Mouse (Mus musculus) stomach, embryonic 15.5 days (tissue): ENCODE data around the gene Ahnak2. TPM values are rescaled to one million over a fixed set of nuclear protein-coding genes. Genes with fewer than 3 reads are reported as not detected.

Source experiments
- ATAC-seq: fragments of 200-750 bp; cut with Nextera tagmentation; 2 replicates; pipeline ENCODE4 v1.8.0; 2017; ENCODE audit warnings: low read depth, moderate number of reproducible peaks, moderate TSS enrichment; ENCODE audit not compliant: insufficient read depth, low FRiP score
- H3K27ac ChIP-seq: fragments of 300-500 bp; sonication (generic); 2 replicates; pipeline ENCODE4 v1.5.1; 2015; ENCODE audit warnings: mild to moderate bottlenecking, inconsistent platforms
- H3K27me3 ChIP-seq: fragments of 300-500 bp; sonication (generic); replicated peaks from 2 replicates; pipeline ENCODE4 v1.6.1; 2015; ENCODE audit warnings: inconsistent platforms
- H3K36me3 ChIP-seq: fragments of 300-500 bp; sonication (generic); 2 replicates; pipeline ENCODE4 v1.6.1; 2015; ENCODE audit warnings: inconsistent platforms
- H3K4me1 ChIP-seq: fragments of 300-500 bp; sonication (generic); 2 replicates; pipeline ENCODE4 v1.6.1; 2015; ENCODE audit warnings: inconsistent platforms
- H3K4me2 ChIP-seq: fragments of 300-500 bp; sonication (generic); 2 replicates; pipeline ENCODE4 v1.6.1; 2015; ENCODE audit warnings: mild to moderate bottlenecking, inconsistent platforms
- H3K4me3 ChIP-seq: fragments of 300-500 bp; sonication (generic); replicated peaks from 2 replicates; pipeline ENCODE4 v1.5.1; 2015; ENCODE audit warnings: inconsistent platforms
- H3K9ac ChIP-seq: fragments of 300-500 bp; sonication (generic); 2 replicates; pipeline ENCODE4 v1.6.1; 2015; ENCODE audit warnings: inconsistent platforms
- H3K9me3 ChIP-seq: fragments of 300-500 bp; sonication (generic); 2 replicates; pipeline ENCODE4 v1.6.1; 2016; ENCODE audit warnings: inconsistent platforms
- WGBS: fragments of 180-500 bp; shearing (Covaris S2); methylation state at CpG from one replicate; pipeline ENCODE4 v1.1.7; 2015; 5-methylcytosine and 5-hydroxymethylcytosine counted together
- polyA plus RNA-seq: library from polyadenylated mRNA; unstranded; fragments of >200 nt; fragmentation: Nextera tagmentation; extraction: Ambion mirVana; gene quantifications from 2 replicates; pipeline ENCODE4 v1.2.1, GENCODE M21; 2015

The Ahnak2 gene
- polyA plus RNA-seq, 1 experiment from 2014 or later, result 4.7 TPM

DNA sequence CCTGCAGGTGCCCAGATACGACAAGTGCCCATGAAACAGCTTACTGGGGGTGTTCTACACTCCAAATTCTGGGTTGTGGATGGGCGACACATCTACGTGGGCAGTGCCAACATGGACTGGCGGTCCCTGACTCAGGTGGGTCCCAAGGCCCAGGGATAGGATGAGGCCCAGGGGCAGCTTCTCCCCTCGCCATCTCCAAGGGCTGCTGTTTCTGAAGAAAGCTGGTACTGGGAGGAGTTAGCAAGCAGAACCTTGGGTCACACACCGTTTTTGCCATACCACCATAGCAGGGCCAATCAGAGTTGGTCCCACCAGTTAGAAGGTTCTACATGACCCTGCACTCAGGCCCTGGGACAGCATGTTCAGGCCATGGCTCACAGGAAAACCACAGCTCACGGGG lies 37.5 kb downstream of the Ahnak2 start:
- WGBS, result 88% methylated on average over 7 of the region's 7 CpGs

GRCm38 (mm10) chr12:112764141-112764540 lies 38.3 kb downstream of the Ahnak2 start:
- Histone ChIP-seq H3K4me1 (no peaks in the 10 kb centered on the region), H3K4me3 (no peak overlapping the region), H3K9ac (no peak overlapping the region), H3K9me3 (no peaks in the 10 kb centered on the region), H3K27me3 (no peaks in the 10 kb centered on the region), H3K4me2 (no peak overlapping the region), H3K36me3 (no peaks in the 10 kb centered on the region), H3K27ac (no peak overlapping the region)
- ATAC-seq, result no peak
- 81% methylated on average over 5 of the region's 5 CpGs for WGBS

More for the DNA sequence above, 37.5 kb downstream of the Ahnak2 start:
- no peak for ATAC-seq
- Histone ChIP-seq H3K27ac (no peak overlapping the region), H3K4me2 (no peak overlapping the region), H3K9ac (no peak overlapping the region), H3K36me3 (no peaks in the 10 kb centered on the region), H3K9me3 (no peaks in the 10 kb centered on the region), H3K27me3 (no peaks in the 10 kb centered on the region), H3K4me3 (no peak overlapping the region), H3K4me1 (no peaks in the 10 kb centered on the region)

- no peaks in the 10 kb centered on the region for H3K36me3 ChIP-seq
- H3K4me1 ChIP-seq, result no peaks in the 10 kb centered on the region
- H3K4me2 ChIP-seq, result no peak overlapping the region
- H3K4me3 ChIP-seq, result no peak overlapping the region
- no peak overlapping the region for H3K9ac ChIP-seq
- H3K27me3 ChIP-seq, result no peaks in the 10 kb centered on the region
- 83% methylated on average over 4 of the region's 4 CpGs for WGBS
- no peak overlapping the region for H3K27ac ChIP-seq
- no peaks in the 10 kb centered on the region for H3K9me3 ChIP-seq
- ATAC-seq, result no peak
Observed at GRCm38 (mm10) chr12:112763176-112763575, 39.3 kb downstream of the Ahnak2 start.

- Histone ChIP-seq H3K27me3 (no peaks in the 10 kb centered on the region), H3K4me2 (no peak overlapping the region), H3K27ac (no peak overlapping the region), H3K4me3 (no peak overlapping the region), H3K9me3 (no peaks in the 10 kb centered on the region), H3K9ac (no peak overlapping the region), H3K4me1 (no peaks in the 10 kb centered on the region), H3K36me3 (no peaks in the 10 kb centered on the region)
- WGBS, result 89% methylated on average over 3 of the region's 3 CpGs
- ATAC-seq, result no peak
Observed at GRCm38 (mm10) chr12:112762018-112762417, 40.4 kb downstream of the Ahnak2 start.

DNA sequence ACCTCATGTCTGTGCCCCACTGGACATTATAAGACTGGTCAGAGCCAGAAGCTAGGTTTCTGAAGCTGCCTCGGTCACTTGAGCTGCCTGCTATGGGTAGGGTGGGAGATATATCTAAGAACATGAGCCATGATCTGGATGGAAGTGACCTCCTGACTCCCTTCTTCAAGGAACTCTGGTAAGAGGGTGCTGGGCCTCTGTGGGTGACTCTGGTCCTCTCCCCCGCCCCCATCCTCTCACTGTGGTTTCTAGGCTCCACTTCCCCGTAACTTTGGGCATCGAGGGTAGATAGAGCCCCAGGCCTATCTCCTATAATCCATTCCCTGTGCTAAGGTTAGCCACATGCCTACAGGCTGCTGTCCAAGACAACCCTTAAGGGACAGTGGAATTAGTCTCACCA lies 41.0 kb downstream of the Ahnak2 start:
- no peaks in the 10 kb centered on the region for H3K4me1 ChIP-seq
- H3K27ac ChIP-seq, result no peak overlapping the region
- 95% methylated on average over 4 of the region's 4 CpGs for WGBS
- no peaks in the 10 kb centered on the region for H3K27me3 ChIP-seq
- ATAC-seq, result no peak
- H3K4me3 ChIP-seq, result no peak overlapping the region
- H3K36me3 ChIP-seq, result no peaks in the 10 kb centered on the region
- no peak overlapping the region for H3K9ac ChIP-seq
- no peaks in the 10 kb centered on the region for H3K9me3 ChIP-seq
- H3K4me2 ChIP-seq, result no peak overlapping the region

GRCm38 (mm10) chr12:112760154-112760926 lies 42.1 kb downstream of the Ahnak2 start, which contains the start of gene Pld4:
TSS of gene Pld4 (plus strand) at chr12:112760655.
- H3K9ac ChIP-seq, result no peak within 1 kb of the TSS
- no peak within 1 kb of the TSS for H3K4me2 ChIP-seq

GRCm38 (mm10) chr12:112759471-112759870 lies 43.0 kb downstream of the Ahnak2 start:
- WGBS, result 85% methylated on average over 3 of the region's 3 CpGs
- H3K9me3 ChIP-seq, result no peaks in the 10 kb centered on the region
- H3K27ac ChIP-seq, result no peak overlapping the region
- no peaks in the 10 kb centered on the region for H3K4me1 ChIP-seq
- H3K4me2 ChIP-seq, result no peak overlapping the region
- no peak overlapping the region for H3K4me3 ChIP-seq
- no peak overlapping the region for H3K9ac ChIP-seq
- no peaks in the 10 kb centered on the region for H3K27me3 ChIP-seq
- no peaks in the 10 kb centered on the region for H3K36me3 ChIP-seq
- no peak for ATAC-seq

More at GRCm38 (mm10) chr12:112760154-112760926, 42.1 kb downstream of the Ahnak2 start, which contains the start of gene Pld4:
- H3K4me3 ChIP-seq, result no peak within 1 kb of the TSS
- H3K27me3 ChIP-seq, result no peaks in the 10 kb centered on the region
- no peak within 1 kb of the TSS for H3K27ac ChIP-seq
- no peaks in the 10 kb centered on the region for H3K36me3 ChIP-seq
- H3K4me1 ChIP-seq, result no peaks in the 10 kb centered on the region
- H3K9me3 ChIP-seq, result no peaks in the 10 kb centered on the region
- 42% methylated on average over 4 of the region's 4 CpGs for WGBS
- no peak for ATAC-seq

- ATAC-seq, result no peak
- Histone ChIP-seq H3K4me2 (no peak overlapping the region), H3K27me3 (no peaks in the 10 kb centered on the region), H3K9me3 (no peaks in the 10 kb centered on the region), H3K36me3 (no peaks in the 10 kb centered on the region), H3K4me3 (no peak overlapping the region), H3K9ac (no peak overlapping the region), H3K4me1 (no peaks in the 10 kb centered on the region), H3K27ac (no peak overlapping the region)
- 80% methylated on average over 5 of the region's 5 CpGs for WGBS
Observed at GRCm38 (mm10) chr12:112757896-112758295, 44.6 kb downstream of the Ahnak2 start.

DNA sequence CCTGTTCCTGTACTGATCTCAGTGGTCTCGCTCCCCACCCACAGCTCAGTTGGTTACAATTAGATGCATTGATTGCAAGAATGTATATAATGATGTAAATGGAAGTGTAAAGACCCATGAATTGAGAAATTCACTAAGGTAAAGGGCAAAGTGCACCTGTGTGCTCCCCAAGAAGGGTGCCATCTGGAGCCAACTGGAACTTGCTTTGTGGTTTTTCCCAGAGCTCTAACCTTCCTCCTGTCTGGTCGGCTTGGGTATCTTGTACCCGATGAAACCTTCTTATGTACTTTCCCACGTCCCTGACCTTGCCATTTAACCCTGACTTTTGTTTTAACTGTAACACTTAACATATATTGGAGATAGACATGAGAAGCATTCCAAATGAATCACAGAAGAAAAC lies 46.6 kb downstream of the Ahnak2 start:
- no peak for ATAC-seq
- no peaks in the 10 kb centered on the region for H3K4me1 ChIP-seq
- H3K9ac ChIP-seq, result no peak overlapping the region
- 64% methylated on average over 4 of the region's 4 CpGs for WGBS
- no peak overlapping the region for H3K4me3 ChIP-seq
- no peak overlapping the region for H3K27ac ChIP-seq
- H3K36me3 ChIP-seq, result no peaks in the 10 kb centered on the region
- no peak overlapping the region for H3K4me2 ChIP-seq
- no peaks in the 10 kb centered on the region for H3K9me3 ChIP-seq
- H3K27me3 ChIP-seq, result no peaks in the 10 kb centered on the region

DNA sequence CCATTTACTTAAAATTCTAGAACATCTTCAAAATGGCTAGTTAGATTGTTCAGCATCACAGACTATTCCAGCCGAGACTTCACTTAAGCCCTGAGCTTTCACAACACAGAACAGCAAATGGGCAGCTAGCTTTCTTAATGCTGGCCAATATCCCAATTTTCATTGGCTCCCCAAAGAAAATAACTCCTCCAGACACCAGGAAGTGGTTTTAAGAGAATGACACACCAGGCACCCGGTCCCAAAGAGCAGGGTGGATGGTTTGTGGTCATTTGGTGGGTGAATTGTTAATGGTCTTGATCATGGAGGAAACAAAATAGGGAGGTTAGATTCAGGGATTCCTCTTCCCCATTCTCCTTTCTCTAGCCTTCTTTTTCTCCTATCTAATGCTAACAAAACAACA lies 50.1 kb downstream of the Ahnak2 start:
- no peak overlapping the region for H3K9ac ChIP-seq
- no peak overlapping the region for H3K4me2 ChIP-seq
- H3K4me3 ChIP-seq, result no peak overlapping the region
- no peak overlapping the region for H3K27ac ChIP-seq
- H3K9me3 ChIP-seq, result no peaks in the 10 kb centered on the region
- 52% methylated on average over 2 of the region's 2 CpGs for WGBS
- ATAC-seq, result no peak
- H3K36me3 ChIP-seq, result no peaks in the 10 kb centered on the region
- no peaks in the 10 kb centered on the region for H3K27me3 ChIP-seq
- H3K4me1 ChIP-seq, result no peaks in the 10 kb centered on the region

DNA sequence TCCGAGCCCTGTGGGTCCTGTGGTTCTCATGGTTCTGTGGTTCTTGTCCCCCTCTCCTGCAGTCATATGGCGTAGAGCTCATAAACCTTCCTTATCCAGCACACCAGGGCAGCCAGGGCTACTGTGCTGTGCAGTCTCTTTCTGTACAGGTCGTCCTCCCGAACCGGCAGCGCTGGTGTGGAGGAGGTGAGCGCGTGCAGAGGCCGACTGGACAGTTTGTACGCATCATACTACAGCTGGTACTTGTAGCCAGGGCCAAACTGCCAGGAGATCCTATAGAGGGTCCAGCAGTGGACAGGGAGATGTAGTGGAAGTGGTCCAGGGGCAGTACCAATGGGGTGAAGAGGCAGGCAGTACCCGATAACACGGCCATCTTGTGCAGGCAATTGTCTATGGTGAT lies 51.5 kb downstream of the Ahnak2 start:
- 79% methylated on average over 12 of the region's 12 CpGs for WGBS
- no peaks in the 10 kb centered on the region for H3K9me3 ChIP-seq

GRCm38 (mm10) chr12:112747606-112747970 lies 54.9 kb downstream of the Ahnak2 start:
- ATAC-seq, result no peak
- no peak overlapping the region for H3K9ac ChIP-seq
- H3K4me3 ChIP-seq, result no peak overlapping the region
- peaks cover 3% of the 10 kb centered on the region; the same call in 1 of the 2 replicates for H3K36me3 ChIP-seq
- H3K27ac ChIP-seq, result no peak overlapping the region
- 73% methylated on average over 8 of the region's 8 CpGs for WGBS
- no peak overlapping the region for H3K4me2 ChIP-seq
- H3K4me1 ChIP-seq, result peaks cover 16% of the 10 kb centered on the region
- no peaks in the 10 kb centered on the region for H3K9me3 ChIP-seq
- H3K27me3 ChIP-seq, result no peaks in the 10 kb centered on the region

More for the DNA sequence above, 51.5 kb downstream of the Ahnak2 start:
- Histone ChIP-seq H3K36me3 (no peaks in the 10 kb centered on the region), H3K4me2 (no peak overlapping the region), H3K9ac (no peak overlapping the region), H3K4me1 (peaks cover 4% of the 10 kb centered on the region), H3K27ac (no peak overlapping the region), H3K4me3 (no peak overlapping the region), H3K27me3 (no peaks in the 10 kb centered on the region)
- no peak for ATAC-seq
